Mouse (Mus musculus) layer of hippocampus, adult 11-12 months (tissue): ENCODE results near the gene Abcc4.

ENCODE experiments used
- DNase-seq: peaks from one replicate; pipeline ENCODE4 v3.0.0; 2022; ENCODE audit warnings: low spot score

Abcc4 gene

DNA sequence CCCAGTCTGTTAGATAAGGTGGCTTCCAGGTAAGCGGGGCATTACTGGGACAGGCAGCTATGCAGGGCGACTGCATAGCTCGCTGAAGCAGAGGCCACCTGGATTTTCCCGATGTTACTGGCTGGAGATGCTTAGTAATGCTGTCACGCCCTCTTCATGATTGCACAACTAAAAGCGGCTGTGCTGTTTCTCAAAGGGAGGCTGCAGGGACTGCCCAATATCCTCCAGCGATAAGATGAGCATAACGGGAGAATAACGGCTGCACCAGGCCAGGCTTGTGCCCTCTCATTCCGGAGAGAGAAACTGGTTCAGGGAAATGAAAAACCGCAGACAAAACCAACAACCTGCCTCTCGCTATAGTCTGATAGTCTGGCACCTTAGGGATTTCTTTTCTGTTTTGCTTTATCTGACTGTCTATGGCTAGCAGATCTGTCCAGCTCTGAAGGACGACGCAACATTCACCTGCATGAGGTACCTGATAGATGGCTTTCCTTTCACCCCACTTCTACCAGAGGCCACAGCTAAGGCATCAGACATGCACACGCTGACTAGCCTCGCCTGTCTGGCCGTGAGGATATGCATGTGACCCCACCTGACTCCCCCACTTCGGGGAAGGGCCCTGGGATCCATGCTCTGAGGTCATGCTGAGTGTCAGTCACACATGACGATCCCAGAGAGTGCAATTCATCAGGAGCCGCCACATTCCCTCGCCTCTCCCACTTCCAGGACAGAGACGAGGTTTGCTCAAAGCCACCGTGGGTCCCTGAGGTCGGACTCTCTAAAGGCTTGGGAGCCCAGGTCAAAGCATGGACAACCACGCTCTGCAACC lies 67.4 kb downstream of the Abcc4 start:
- no peak for DNase-seq

DNA sequence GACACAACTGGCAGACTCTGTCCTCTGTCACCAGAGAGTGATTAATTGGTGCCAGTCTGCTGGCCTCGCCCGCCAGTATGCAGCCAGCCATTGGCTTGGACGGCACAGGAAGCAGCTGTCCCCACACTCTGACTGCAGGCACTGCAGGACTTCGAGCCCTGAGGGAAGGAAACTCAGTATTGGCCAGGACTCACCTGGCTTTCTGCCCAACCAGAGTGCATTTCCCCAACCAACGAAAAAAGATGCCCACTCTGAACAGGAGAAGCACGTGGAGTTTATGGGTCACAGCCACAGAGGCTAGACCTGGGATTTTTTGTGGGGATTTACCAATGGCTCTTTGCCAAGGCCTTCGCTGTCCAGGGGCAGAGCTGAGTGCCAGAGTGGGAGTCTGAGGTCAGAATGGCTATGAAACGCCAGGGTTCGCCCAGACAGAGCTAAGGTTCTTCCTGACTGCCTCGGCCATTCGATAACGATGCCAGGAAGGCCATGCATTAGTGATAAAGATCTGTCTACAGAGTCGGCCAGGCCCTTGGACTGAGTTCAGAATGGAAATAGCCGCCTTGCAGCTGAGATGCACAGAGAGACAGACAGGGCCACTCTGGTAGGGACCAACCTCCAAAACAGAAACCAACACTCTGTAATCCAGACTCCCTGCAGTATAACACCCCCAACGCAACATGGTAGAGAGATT lies 70.4 kb downstream of the Abcc4 start:
- DNase-seq: peak; percentile 23

DNA sequence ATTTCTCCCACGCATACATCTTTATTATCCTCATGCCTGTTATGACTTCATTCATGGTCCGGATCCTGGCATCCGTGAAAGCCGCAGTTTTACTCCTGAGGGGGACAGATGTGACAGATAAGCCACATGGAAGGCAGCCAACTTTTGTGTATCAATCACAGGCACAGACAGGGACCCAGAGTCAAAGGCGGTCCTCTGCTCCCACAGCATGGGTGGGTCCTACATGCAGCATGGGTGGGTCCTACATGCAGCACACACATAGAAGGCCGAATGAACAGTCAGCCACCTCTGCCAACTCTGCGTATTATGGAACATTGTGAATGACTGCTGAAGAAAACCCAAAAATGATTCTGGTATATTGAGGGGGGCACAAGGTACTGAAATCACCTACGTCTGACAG lies 76.4 kb downstream of the Abcc4 start:
- DNase-seq: no peak

DNA sequence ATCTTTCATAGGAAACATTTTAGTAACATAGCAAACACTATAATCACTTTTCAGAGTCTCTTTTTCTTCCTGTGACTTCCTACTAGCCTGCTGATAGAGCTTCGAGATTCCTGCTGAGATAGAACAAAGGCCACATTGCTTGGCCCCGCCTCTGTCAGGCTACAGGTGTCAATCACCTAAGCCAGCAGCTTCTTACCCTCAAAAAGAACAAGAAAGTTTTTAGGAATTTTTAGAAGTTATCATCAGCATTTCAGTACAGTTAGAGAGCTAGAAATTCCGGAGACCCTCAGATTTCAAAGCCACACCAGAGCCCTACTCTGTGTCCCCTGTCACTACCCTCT lies 84.6 kb downstream of the Abcc4 start:
- no peak for DNase-seq

DNA sequence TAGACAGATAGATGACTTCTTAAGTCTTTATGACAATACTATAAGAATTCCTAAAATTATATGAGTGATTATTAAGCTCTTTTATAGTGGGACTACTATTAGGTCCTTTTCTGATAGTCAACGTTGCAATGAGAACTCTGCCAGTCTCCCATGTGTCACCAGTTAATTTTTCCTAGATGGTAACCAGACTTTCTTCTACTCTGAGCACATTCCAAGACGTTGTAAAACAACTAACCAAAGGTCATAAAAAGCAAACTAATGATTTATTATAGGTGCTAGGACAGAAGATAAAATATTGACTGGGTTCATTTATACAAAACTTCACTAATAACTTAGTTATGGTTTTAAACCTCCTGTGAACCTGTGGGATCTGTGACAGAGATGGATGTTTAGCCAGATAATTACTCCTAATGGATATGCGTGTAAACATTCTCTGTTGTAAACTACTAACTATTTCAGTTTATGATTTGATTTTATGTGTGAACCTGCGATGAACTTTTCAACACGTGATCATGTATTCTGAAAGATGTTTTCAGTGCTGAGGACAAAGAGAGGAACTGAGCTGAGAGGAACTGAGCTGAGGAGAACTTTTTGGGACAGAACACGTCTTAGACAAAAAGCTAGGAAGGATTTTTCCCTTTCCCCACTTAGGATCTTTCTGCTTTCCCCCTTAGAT lies 85.1 kb downstream of the Abcc4 start:
- no peak for DNase-seq

DNA sequence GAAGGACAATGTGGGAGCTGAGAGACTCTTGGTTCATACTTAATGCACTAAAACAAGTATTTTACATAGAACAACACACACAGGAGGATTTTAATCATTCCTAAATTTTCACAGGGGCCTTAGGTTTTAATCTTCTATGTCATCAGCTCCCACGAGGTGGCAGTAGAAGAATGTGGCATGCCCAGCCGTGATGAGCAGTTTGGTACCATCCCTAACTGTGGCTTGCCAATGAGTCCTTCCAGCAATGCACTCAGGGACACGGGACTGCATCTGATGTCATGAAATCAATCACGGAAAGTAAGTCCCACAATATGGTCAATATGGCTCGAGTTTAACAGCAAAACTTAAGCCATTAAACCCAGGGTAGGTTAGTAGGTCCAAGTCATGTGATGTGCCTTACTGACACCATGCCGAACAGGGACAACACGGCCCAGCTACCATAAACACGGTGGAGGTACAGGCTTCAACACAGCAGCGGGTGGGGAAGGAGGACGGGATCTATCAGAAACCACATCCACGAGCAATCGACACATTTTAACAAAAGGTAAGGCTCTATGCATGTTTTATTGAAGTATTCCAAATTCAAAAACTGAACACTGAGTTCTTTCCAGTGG lies 89.2 kb downstream of the Abcc4 start:
- DNase-seq: peak; percentile 76

DNA sequence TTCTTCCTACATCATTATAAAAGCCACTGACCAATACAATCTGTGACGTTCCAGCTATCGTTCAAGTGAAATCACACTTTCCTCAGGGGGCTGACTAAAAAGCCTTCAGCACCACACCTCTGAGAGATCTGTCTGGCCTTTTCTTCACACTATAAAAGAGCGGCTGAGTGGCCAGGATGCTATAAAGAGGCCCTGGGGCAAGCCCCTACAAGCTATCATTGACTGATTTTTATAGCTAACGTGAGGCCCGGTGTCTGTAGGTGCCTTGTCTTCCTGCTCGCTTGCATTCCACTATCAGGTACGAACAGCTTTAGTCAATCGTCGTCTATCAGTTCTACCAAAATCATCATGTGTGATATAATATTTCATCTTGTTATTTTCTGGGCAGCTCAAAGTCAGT lies 92.3 kb downstream of the Abcc4 start:
- DNase-seq: no peak

DNA sequence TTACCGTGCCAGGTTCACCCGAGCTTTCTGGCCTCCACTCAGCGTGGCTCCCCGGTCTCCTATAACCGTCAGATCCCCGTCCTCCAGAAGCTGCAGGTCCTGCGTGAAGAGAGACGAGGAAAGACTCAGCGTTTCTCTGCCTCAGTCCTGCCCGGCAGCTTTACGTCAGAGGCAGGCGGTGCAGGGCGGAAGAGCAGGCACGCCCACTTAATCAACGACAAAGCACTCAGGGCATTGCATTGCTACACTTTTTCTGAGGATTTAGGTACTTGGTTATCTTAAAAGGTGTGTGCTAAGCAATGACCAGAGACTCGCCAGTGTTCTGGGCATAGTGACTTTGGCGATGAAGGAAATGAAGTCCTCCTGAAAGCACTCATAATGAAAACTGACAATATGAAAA lies 94.3 kb downstream of the Abcc4 start:
- DNase-seq: no peak

DNA sequence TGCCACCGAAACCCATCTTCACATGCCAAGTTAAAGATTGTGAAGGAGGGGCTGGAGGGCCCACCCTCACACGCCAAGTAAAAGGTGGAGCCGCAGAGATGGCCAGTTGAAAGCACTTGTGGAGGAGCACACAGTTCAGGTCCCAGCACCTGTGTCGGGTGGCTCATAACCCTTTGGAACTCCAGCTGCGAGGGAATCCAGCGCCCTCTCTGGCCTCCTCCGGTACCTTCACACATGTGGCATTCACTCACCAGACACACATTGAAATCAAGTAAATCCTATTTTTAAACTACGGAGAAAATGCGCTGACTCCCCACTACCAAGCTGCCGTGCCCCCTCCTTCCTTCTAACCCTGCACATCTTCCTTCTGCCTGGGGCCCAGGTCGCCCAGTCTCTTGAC lies 95.2 kb downstream of the Abcc4 start:
- no peak for DNase-seq

DNA sequence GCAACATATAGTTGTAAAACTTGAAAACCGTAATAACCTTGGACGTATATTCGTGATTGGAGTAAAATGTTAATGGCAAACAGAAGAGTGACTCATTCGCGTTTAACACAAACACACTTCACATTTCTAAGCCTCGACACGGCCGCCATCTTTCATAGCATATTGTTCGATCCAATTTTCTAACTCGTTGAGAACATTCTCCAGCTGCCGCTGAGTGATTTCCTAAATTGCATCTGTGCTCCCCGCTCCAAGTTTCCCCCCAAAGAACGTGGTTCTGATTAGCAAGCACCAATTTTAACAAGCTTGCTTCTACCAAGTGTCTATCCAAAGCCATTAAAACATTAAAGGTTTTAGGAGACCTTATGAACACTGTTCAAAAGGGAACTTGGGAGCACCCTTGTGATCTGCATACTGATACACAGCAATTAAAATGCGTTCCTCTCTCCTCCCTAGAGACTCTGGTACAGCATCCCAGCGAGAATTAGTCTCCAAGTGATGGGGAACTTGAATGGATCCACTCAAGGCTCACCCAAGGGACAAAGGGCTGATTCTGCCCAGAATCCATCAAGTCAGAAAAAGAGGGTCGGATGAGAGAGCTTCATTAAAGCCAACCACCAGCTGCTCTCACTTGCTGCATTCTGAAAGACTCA lies 97.1 kb downstream of the Abcc4 start:
- peak; percentile 24 for DNase-seq

DNA sequence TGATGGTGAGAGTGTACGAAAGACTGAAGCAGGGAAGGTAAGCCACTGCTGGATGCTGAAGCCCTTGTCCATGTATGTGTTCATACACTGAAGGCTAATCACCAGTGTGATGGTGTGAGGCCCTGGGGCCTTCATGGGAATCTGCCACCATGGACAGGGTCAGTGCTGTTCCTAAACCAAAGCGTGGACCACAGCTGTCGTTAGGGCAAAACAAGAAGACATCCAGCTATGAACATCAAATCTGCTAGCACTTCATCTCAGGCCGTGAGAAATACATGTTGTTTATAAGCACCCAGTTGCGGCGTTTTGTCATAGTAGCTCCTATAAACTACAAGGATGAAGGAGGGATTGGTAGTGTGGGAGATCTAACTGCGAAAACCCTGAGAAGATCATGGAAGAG lies 97.7 kb downstream of the Abcc4 start:
- no peak for DNase-seq

DNA sequence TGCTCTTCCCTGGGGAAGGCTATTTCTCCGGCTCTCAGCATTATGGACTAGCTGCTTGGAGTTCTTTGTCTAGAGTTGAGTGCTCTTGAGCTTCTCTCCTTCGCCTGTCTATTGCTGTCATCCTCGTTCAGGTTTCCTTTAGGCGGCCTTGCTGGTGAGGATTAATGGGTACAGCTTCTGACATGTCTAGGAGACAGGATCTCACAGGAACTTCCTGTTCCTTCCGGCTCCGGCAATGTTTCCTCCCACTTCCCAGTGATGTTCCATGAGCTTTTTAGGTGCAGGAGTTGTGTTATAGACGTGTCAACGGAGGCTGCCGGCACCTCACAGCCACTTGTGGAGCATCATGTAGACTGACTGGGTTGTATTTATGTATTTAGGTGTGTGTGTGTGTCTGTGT lies 99.5 kb downstream of the Abcc4 start:
- no peak for DNase-seq

DNA sequence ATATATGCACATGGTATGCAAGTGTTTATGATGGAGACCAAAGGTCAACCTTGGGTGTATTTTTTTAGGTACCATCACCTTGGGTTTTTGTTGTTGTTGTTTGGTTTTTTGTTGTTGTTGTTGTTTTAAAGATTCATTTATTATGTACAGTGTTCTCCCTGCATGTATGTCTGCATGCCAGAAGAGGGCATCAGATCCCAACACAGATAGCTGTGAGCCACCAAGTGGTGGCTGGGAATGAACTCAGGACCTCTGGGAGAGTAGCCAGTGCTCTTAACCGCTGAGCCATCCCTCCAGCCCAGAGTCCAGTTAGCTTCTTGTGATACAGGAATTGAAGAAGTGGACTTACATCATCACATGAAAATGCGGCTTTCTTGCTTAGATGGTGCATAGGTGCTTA lies 101.1 kb downstream of the Abcc4 start:
- no peak for DNase-seq

DNA sequence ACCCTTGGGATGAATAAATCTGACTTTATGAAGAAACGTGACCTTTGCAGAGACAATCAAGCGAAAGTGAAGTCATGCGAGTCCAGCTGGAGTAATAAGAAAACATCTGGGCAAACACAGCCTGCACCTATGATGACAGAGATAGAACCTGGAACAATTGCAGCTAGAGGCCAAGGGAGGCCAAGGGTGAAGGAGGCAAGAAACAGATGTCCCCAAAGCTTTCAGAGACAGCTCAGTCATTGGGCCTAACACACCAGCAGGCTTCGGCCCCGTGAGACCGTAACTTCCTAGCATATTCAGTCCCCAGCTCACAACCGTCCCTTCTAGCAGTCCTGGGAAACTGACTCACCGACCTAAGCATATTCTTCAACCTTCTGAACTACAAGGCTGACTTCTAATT lies 104.0 kb downstream of the Abcc4 start:
- DNase-seq: no peak

DNA sequence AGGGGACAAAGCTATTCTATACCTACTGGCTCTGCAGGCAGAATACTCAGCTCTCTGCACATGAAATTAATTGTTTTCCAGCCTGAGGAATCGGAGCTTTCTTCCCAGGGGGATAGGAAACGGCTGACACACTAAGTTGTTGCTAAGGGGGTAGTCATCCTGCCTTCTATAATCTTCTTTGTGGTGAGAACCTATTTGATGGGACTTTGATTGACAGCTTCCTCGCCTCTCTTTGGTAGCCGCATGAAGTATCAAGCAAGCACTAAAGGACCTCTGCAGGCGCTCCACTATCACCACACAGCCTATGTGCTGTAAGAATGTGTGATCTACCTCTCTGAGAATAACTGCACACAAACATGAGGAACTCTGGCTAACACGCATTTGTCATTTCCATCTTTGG lies 105.3 kb downstream of the Abcc4 start:
- no peak for DNase-seq

DNA sequence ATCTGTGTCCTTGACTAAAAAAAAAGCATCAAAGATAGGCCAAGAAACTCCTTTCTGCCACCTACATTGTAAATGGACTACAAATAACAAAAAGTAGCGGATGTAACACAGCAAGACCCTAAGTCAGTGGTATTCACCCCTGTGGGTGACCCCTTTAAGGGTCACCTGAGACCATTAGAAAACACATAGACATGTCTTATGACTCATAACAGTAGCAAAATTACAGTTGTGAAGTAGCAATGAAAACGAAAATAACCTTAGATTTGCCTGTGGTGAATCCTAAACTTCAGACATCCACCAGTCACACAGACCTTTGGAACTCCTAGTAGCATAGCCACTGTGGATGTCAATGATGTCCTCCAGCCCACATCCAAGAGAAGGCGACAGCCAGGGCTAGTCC lies 107.3 kb downstream of the Abcc4 start:
- DNase-seq: no peak

DNA sequence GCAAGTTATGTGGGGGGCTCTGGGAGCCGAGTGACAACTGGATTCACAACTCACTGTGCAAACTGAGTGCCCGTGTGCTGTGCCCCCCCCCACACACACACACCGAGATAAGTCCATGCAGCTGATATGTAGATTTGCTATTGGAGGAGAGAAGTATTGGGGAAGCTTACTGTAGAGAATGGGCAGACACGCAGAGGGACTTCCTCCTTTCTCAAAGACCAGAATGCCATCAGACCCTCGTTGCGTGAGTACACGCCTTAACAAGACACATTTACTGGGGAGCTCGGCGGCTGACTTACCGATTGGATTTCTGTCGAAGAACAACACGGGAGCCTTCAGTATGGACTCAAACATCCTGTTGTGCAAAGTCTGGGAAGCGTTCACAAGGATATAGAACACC lies 111.6 kb downstream of the Abcc4 start:
- DNase-seq: no peak

DNA sequence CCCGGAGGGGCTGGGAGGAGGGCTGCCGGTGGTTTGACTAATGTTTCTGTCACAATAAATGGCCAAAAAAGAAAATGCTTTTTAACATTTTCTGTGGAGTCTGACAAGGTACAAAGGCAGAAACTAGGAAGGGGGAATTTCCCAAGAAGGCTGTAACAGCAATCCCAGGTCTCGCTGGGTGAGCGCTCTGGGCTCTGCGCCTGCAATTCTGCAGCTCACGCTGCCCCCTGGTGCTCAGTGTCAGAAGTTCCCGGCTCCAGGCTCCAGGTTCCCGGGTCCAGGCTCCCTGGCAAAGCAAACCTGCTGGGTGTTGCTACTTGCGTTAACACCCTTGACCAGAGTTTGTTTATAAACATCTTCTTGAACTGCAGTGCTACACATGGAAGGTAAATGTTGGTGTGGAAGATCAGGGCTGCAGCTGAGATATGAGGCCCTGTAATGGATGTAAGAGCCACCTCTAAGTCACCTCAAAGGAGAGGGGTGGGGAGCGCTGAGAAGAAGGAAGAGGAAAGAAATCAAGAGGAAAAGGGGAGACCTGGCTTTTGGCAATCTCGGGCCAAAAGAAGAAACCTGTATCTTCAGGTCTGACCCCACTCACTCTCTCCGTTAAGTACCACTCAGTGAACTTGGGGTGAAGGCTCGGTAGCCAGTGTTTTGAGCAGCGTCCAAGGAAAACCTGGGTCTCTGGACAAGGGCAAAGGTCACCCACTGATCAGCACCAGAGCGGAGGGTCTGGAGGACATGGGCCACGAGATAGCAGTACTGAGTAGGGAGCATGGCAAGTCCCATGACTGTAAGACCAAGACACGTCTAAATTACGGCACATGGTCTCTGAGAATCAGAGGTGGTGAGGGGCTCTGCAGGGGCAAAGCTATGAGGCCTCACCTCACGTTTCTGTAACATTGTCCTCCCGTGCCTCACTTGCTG lies 114.3 kb downstream of the Abcc4 start:
- DNase-seq: peak; percentile 70

DNA sequence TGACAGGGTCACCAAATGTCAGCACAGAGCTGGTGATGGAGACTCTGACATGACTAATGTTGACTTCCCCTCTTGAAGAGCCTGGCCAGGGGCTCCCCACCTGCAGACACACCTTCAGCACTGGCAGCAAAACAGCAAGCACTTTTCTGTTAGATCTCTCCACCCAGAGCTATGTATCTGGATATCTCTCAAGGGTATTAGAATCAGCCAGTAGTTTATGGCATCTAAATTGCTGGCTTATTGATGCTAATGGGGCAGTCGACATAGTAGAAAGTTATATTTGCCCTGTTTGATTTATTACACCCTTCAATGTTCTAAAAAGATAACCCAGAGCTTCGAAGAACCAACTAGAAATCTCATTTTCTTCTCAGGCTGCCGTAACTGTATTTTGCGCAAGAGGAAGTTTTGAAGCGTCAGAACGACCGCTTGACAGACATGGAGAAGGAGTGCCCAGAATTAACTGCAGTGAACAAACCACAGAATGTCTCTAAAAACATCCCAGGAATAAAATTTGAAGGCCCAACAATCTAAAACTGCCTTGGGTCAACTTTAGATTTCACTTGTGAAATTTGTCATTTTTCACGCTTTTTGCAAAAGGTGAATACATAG lies 123.6 kb downstream of the Abcc4 start:
- no peak for DNase-seq

DNA sequence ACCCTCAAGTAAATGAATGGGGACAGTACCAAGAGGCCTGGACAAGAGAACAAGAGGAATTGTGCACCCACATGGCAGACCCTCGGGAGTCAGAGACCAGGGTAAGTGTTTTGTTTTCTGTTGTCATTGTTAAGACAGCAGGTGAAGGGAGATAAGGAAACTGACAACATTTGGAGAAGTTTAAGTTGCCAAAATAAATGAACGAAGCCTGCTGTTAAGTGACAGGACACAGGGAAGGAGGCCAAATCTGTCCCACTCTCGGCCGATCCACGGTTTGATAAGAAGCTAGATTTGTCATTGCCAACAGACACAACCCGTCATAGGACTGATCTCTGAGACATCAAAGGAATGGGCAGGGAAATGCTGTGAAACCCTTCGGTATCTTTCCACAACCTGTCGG lies 124.3 kb downstream of the Abcc4 start:
- no peak for DNase-seq
